Mouse (Mus musculus) induced T-regulatory cell, adult 2 months (primary cell): ENCODE data around the gene Ankrd40.

Source experiments
- DNase-seq: peaks from one replicate; pipeline ENCODE4 v3.0.0-alpha.2; 2012; ENCODE audit warnings: low read depth

Ankrd40 gene

GRCm38 (mm10) chr11:94323271-94323925 is 4.4 kb upstream of the Ankrd40 start:
- no peak for DNase-seq

- DNase-seq: no peak
Observed at GRCm38 (mm10) chr11:94324618-94325017, 3.2 kb upstream of the Ankrd40 start.

GRCm38 (mm10) chr11:94326961-94327411 is 815 bp upstream of the Ankrd40 start:
- DNase-seq: peak; percentile 45

GRCm38 (mm10) chr11:94328644-94329025 is 834 bp downstream of the Ankrd40 start:
- no peak for DNase-seq

- peak; percentile 58 for DNase-seq
Observed at GRCm38 (mm10) chr11:94329270-94329891, 1.6 kb downstream of the Ankrd40 start.

- no peak for DNase-seq
Observed at GRCm38 (mm10) chr11:94330211-94330610, 2.4 kb downstream of the Ankrd40 start.

- no peak for DNase-seq
Observed at GRCm38 (mm10) chr11:94332726-94333125, 4.9 kb downstream of the Ankrd40 start.

- DNase-seq: no peak
Observed at GRCm38 (mm10) chr11:94334386-94334968, 6.7 kb downstream of the Ankrd40 start.

GRCm38 (mm10) chr11:94336551-94336950 is 8.8 kb downstream of the Ankrd40 start:
- DNase-seq: no peak

GRCm38 (mm10) chr11:94338347-94338746 is 10.5 kb downstream of the Ankrd40 start:
- DNase-seq: no peak

GRCm38 (mm10) chr11:94339732-94340585 is 12.2 kb downstream of the Ankrd40 start:
- peak; percentile 80 for DNase-seq

GRCm38 (mm10) chr11:94340948-94341933 is 13.4 kb downstream of the Ankrd40 start:
- DNase-seq: no peak

GRCm38 (mm10) chr11:94342114-94342905 is 14.5 kb downstream of the Ankrd40 start:
- DNase-seq: no peak

- no peak for DNase-seq
Observed at GRCm38 (mm10) chr11:94343955-94344358, 16.2 kb downstream of the Ankrd40 start.

GRCm38 (mm10) chr11:94344470-94344869 is 16.7 kb downstream of the Ankrd40 start:
- no peak for DNase-seq

GRCm38 (mm10) chr11:94345926-94346325 is 18.1 kb downstream of the Ankrd40 start:
- no peak for DNase-seq

- no peak for DNase-seq
Observed at GRCm38 (mm10) chr11:94346611-94347010, 18.8 kb downstream of the Ankrd40 start.

- no peak for DNase-seq
Observed at GRCm38 (mm10) chr11:94347063-94347575, 19.3 kb downstream of the Ankrd40 start.

GRCm38 (mm10) chr11:94349839-94350238 is 22.0 kb downstream of the Ankrd40 start:
- DNase-seq: no peak

GRCm38 (mm10) chr11:94350337-94350736 is 22.5 kb downstream of the Ankrd40 start:
- DNase-seq: no peak
